ENCODE assay signal across 28 mouse cellular contexts in the genomic region with DNA sequence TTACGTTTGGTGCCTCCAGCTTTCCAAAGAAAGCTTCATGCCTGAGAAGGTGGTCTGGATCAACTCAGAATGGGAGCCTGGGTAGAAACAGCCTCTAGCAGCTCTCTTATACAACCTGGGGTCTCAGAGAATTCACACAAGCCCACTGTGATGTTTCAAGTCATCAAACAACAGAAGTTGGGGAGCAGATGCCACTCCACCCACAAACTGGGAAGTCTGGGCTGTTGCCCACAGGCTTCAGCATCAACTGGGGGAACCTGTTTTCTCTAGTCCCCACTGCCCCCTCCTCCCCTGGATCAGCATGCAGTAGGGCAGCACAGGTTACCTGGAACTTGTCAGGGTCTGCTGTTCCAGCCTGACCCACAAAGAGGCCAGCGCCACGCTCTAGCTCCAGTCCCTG.
A peak's percentile ranks its signal among the peaks of the same experiment; 100 is the strongest.
DNase-seq lines count a peak whose midpoint lies in the region; ATAC-seq and TF ChIP-seq lines count a peak whose summit lies in the region.
"Had no signal": no experiment of that assay in that cellular context is flagged by ENCODE, and none has a peak within 500 bp of the region (broad histone marks: within the 10 kb centered on the region; RNA-seq: fewer than 3 reads in every experiment).

No protein-coding gene starts in this region.

- no peak overlapping the region for H3K4me2 ChIP-seq in liver, embryonic 16.5 days (ENCODE audit: low read depth, low read length)
- no peak overlapping the region for H3K4me2 ChIP-seq in liver, embryonic 11.5 days
- no peak overlapping the region for H3K4me2 ChIP-seq in liver, postnatal 0 days (ENCODE audit: low read depth, low read length)
- H3K4me2 ChIP-seq: embryonic facial prominence, embryonic 12.5 days; embryonic facial prominence, embryonic 15.5 days; forebrain, embryonic 12.5 days; forebrain, embryonic 15.5 days; heart, embryonic 12.5 days; heart, embryonic 15.5 days; hindbrain, embryonic 13.5 days had no signal

- H3K9ac ChIP-seq in liver, embryonic 16.5 days (ENCODE audit: low read depth, low read length) = no peak overlapping the region
- H3K9ac ChIP-seq in liver, embryonic 11.5 days (ENCODE audit: low read depth, low read length) = no peak overlapping the region
- no peak overlapping the region for H3K9ac ChIP-seq in liver, postnatal 0 days (replicated peaks)
- H3K9ac ChIP-seq: embryonic facial prominence, embryonic 12.5 days; embryonic facial prominence, embryonic 15.5 days; forebrain, embryonic 12.5 days; forebrain, embryonic 15.5 days; heart, embryonic 12.5 days; heart, embryonic 15.5 days; hindbrain, embryonic 13.5 days had no signal

- ATAC-seq in liver, embryonic 16.5 days (ENCODE audit: low read depth) = no peak
- ATAC-seq in liver, embryonic 11.5 days (replicated peaks; ENCODE audit: low FRiP score) = no peak
- ATAC-seq in liver, postnatal 0 days = no peak
- ATAC-seq: activated CD4-positive, CD25-positive, alpha-beta regulatory T cell, adult 4 months; CD4-positive, CD25-positive, alpha-beta regulatory T cell, adult 4 months; forebrain, embryonic 15.5 days had no signal

- H3K27ac ChIP-seq in liver, embryonic 16.5 days (ENCODE audit: low read length) = 0 out of 2 replicates have a peak overlapping the region, but pooled peaks have one; percentile 43
- H3K27ac ChIP-seq in liver, embryonic 11.5 days (ENCODE audit: low read depth, low read length) = no peak overlapping the region
- H3K27ac ChIP-seq in embryonic facial prominence, embryonic 10.5 days (replicated peaks) = 0 out of 2 replicates have a peak overlapping the region, but pooled peaks have one; percentile 27
- H3K27ac ChIP-seq in liver, postnatal 0 days (ENCODE audit: low read depth) = peak overlapping the region; percentile 75
- H3K27ac ChIP-seq: embryonic facial prominence, embryonic 12.5 days; embryonic facial prominence, embryonic 15.5 days; forebrain, embryonic 12.5 days; forebrain, embryonic 15.5 days; heart, embryonic 15.5 days; hindbrain, embryonic 10.5 days; hindbrain, embryonic 13.5 days; hindbrain, postnatal 0 days had no signal

- whole genome bisulfite sequencing in liver, embryonic 16.5 days (ENCODE audit: insufficient replicate concordance) = 80% methylated on average over 3 of the region's 3 CpGs
- WGBS in liver, embryonic 11.5 days = 90% methylated on average over 3 of the region's 3 CpGs
- 91% methylated on average over 3 of the region's 3 CpGs for WGBS in embryonic facial prominence, embryonic 10.5 days
- WGBS in liver, postnatal 0 days (ENCODE audit: insufficient replicate concordance) = 81% methylated on average over 3 of the region's 3 CpGs

- no peak overlapping the region for H3K4me3 ChIP-seq in liver, embryonic 16.5 days (ENCODE audit: low read depth, low read length)
- no peak overlapping the region for H3K4me3 ChIP-seq in liver, embryonic 11.5 days (ENCODE audit: low read depth, low read length)
- no peak overlapping the region for H3K4me3 ChIP-seq in embryonic facial prominence, embryonic 10.5 days
- no peak overlapping the region for H3K4me3 ChIP-seq in liver, postnatal 0 days (ENCODE audit: low read depth, low read length)
- H3K4me3 ChIP-seq: embryonic facial prominence, embryonic 12.5 days; embryonic facial prominence, embryonic 15.5 days; erythroblast, embryonic 14.5 days; forebrain, embryonic 12.5 days; forebrain, embryonic 15.5 days; heart, embryonic 12.5 days; heart, embryonic 15.5 days; hindbrain, embryonic 10.5 days; hindbrain, embryonic 13.5 days had no signal

- no peak for TF ChIP-seq CTCF in liver, postnatal 0 days (IDR thresholded peaks at IDR 0.05; ENCODE audit: low read depth)

- no peaks in the 10 kb centered on the region for H3K27me3 ChIP-seq in liver, embryonic 16.5 days (ENCODE audit: control insufficient read depth, insufficient read depth, low read depth, low read length)
- no peaks in the 10 kb centered on the region for H3K27me3 ChIP-seq in liver, embryonic 11.5 days (replicated peaks; ENCODE audit: control insufficient read depth, insufficient read depth, low read length)
- H3K27me3 ChIP-seq in embryonic facial prominence, embryonic 10.5 days (replicated peaks; ENCODE audit: low read depth, poor library complexity, severe bottlenecking) = no peaks in the 10 kb centered on the region
- H3K27me3 ChIP-seq in liver, postnatal 0 days (ENCODE audit: insufficient read depth, low read length) = no peaks in the 10 kb centered on the region
- H3K27me3 ChIP-seq: embryonic facial prominence, embryonic 12.5 days; embryonic facial prominence, embryonic 15.5 days; forebrain, embryonic 12.5 days; forebrain, embryonic 15.5 days; heart, embryonic 12.5 days; heart, embryonic 15.5 days; hindbrain, embryonic 13.5 days had no signal

- peak; percentile 39 for DNase-seq in layer of hippocampus, adult 9-11 months
- DNase-seq in layer of hippocampus, postnatal 14 days (ENCODE audit: low spot score in 2 of 2) = no peak
- DNase-seq in liver, embryonic 11.5 days (ENCODE audit: low spot score) = no peak
- no peak for DNase-seq in embryonic facial prominence, embryonic 10.5 days (ENCODE audit: low spot score)
- no peak for DNase-seq in liver, postnatal 0 days
- no peak for DNase-seq in adrenal gland, postnatal 4 days (ENCODE audit: low spot score in 2 of 2)
- DNase-seq: adrenal gland, adult 8-10 months; adrenal gland, postnatal 25 days; cerebellum, adult 18-20 months; cerebellum, adult 9-10 months; cerebellum, postnatal 14 days; gastrocnemius, postnatal 25 days; heart, adult 18-20 months; heart, postnatal 10 days; heart, postnatal 36 days had no signal

- TF ChIP-seq EP300 in liver, postnatal 0 days (IDR thresholded peaks at IDR 0.05; ENCODE audit: low read depth) = no peak

- peaks cover 5% of the 10 kb centered on the region; the same call in 1 of the 2 replicates for H3K36me3 ChIP-seq in liver, embryonic 16.5 days (ENCODE audit: control insufficient read depth, insufficient read depth)
- H3K36me3 ChIP-seq in liver, embryonic 11.5 days (ENCODE audit: control insufficient read depth, insufficient read depth, low read length) = peaks cover 7% of the 10 kb centered on the region
- H3K36me3 ChIP-seq in embryonic facial prominence, embryonic 10.5 days (replicated peaks) = peaks cover 52% of the 10 kb centered on the region
- peaks cover 1% of the 10 kb centered on the region; the same call in 1 of the 2 replicates for H3K36me3 ChIP-seq in liver, postnatal 0 days (replicated peaks; ENCODE audit: insufficient read depth, low read length)
- H3K36me3 ChIP-seq: embryonic facial prominence, embryonic 12.5 days; forebrain, embryonic 15.5 days had no signal

- H3K4me1 ChIP-seq in liver, embryonic 16.5 days (ENCODE audit: control insufficient read depth, low read depth, low read length) = peaks cover 2% of the 10 kb centered on the region; the same call in 1 of the 2 replicates
- H3K4me1 ChIP-seq in liver, embryonic 11.5 days (replicated peaks; ENCODE audit: control insufficient read depth, insufficient read depth, low read length) = peaks cover 12% of the 10 kb centered on the region
- peaks cover 26% of the 10 kb centered on the region for H3K4me1 ChIP-seq in embryonic facial prominence, embryonic 10.5 days
- H3K4me1 ChIP-seq in liver, postnatal 0 days (ENCODE audit: insufficient read depth) = peaks cover 20% of the 10 kb centered on the region
- H3K4me1 ChIP-seq: forebrain, embryonic 15.5 days had no signal

- H3K9me3 ChIP-seq in liver, embryonic 16.5 days (replicated peaks; ENCODE audit: control insufficient read depth, low read length) = no peaks in the 10 kb centered on the region
- peaks cover 3% of the 10 kb centered on the region; the same call in 1 of the 2 replicates for H3K9me3 ChIP-seq in liver, embryonic 11.5 days (ENCODE audit: control insufficient read depth, low read length)
- peaks cover 12% of the 10 kb centered on the region; the same call in 1 of the 2 replicates for H3K9me3 ChIP-seq in embryonic facial prominence, embryonic 10.5 days
- 0 out of 2 replicates have a peak, but pooled peaks cover 2% of the 10 kb centered on the region for H3K9me3 ChIP-seq in liver, postnatal 0 days (ENCODE audit: low read length)
- H3K9me3 ChIP-seq: heart, embryonic 15.5 days had no signal
